Mouse (Mus musculus): ENCODE measurements at regions not wholly inside any gene's neighbourhood (a gene's known extent, or its start where the extent isn't known, plus 50 kb on each side); places are given as distances from the start of the nearest gene placed in this dataset.
A peak's percentile ranks its signal among the peaks of the same experiment; 100 is the strongest.

DNA sequence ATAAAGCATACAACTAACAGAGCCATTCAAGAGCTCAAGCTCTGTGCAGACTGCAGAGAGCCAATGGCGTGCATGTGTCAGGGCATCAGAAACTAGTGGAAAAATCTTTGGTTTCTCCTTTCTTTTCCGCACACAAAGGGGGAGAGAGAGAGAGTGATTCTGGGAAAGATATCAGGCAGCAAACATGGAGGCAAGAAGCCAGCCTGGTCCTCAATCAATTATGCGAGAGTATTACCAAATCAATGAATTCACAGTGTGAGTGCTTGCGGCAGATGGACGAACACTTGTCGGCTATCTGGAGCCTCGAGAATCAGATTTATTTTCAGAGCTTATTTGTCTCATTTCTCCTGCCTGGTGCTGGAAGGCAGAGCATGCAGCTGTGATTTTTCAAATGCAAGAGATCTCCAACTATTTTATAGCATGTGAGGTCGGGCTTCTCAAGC lies 230.6 kb downstream of the Snx10 start:
- no peak for DNase-seq (ENCODE audit: low spot score)

DNA sequence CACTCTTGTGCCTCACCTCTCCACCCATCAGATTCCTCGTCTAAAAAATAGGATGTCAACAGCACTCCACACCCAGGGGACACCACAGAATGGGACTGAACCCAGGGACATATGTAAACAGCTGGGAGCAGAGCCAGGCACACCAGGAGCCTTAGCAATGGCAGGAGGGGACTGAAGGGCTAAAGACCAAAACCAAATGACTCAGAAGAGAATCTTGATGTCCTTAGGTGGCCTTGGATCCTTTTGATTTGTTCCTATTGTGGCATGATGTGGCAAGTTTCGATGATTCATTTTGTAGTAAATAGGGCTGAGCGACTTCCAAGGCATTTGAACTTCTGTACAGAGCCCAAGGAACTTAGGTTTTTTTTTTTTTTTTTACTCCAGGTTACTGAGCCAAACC lies 233.4 kb downstream of the Snx10 start:
- DNase-seq (ENCODE audit: low spot score): no peak

DNA sequence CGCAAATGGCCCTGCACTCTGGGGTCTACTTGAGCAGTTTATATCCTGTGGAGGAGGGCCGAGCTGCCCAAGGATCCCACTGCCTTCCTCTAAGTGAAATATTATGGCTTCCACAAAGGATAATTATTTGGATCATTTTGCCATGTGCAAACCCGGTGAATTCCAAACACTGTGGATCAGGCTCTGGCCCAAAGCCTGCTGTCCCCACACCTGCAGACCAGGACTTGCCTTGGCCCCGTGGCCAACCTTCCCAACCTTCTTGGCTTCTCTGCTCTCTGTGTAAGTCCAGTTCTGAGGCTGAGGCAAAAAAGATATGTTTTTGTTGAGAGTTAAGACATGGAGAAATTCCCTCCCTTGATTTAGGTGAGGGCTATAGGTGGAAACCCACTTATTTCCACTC lies 234.0 kb downstream of the Snx10 start:
- DNase-seq (ENCODE audit: low spot score): no peak

DNA sequence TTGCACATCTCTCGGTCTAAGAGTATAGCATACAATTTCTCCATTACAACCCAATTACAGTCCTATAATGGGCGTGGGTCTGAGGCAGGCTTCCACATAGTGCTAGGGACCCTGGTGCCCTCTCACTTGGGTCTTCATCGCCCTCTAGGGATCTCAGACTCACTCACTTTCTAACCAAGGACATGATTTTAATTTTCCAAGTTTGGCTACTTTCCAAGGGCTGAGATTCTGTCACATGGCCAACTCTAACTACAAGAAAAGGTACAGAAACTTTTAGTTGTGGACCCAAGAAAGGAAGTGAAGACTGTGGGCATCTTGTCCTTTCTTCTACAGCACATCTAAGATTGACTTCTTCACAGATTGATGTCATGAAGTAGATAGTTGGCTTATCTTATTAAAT lies 235.1 kb downstream of the Snx10 start:
- DNase-seq (ENCODE audit: low spot score): no peak

DNA sequence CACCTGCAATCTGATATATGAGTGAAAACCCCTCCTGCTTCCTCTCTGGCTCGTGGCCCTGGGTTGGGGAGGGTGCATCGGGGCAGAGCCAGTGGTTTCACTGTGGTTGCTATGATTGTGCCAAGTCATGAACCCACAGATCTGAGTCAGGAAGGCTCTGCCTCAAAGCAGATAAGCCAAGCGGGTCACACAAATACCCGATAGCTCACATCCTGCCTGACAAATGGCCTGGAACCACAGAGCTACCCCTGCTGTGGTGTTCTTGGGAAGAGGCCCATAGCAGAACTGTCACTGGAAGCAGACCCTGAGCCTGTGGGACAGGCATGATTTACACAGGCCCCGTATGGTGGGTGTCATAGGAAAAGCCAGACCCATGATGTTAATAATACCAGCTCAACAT lies 236.7 kb downstream of the Snx10 start:
- no peak for DNase-seq (ENCODE audit: low spot score)

DNA sequence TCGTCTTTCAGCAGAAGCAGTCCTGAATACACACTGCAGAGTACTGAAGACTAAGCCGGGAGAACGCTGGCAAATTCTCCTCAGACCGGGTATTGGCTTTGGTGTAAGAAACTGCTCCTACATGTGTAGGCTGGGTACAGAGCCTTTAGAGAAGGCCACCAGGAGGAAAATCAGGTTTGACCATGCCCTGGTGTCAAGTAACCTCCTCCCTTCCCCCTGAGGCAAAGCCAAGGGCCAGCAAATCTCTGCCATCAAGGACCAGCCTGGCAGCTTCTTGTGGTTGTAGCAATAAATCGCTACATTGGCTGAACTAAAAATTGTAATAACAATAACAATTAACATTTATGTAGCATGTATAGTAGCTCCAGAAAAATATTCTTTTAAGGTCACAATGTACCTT lies 237.8 kb downstream of the Snx10 start:
- no peak for DNase-seq (ENCODE audit: low spot score)

DNA sequence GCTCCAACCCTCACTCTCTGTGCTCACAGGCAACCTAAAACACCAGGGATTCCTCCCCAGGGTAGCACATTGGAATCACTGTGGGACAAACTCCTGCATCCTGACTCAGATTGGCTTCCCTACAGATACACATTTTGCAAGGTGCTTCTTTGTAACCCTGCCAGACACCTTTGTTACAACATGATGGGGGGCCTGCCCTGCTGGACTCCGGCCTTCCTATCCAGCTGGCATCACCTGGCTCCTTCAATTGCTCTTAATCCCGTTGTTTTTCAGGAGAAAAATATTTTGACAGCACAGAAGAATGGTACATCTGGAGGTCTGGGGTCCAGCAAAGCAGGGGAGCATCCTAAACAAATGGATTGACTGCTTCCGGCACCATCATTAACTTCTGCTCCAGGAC lies 242.8 kb downstream of the Snx10 start:
- DNase-seq (ENCODE audit: low spot score): no peak

DNA sequence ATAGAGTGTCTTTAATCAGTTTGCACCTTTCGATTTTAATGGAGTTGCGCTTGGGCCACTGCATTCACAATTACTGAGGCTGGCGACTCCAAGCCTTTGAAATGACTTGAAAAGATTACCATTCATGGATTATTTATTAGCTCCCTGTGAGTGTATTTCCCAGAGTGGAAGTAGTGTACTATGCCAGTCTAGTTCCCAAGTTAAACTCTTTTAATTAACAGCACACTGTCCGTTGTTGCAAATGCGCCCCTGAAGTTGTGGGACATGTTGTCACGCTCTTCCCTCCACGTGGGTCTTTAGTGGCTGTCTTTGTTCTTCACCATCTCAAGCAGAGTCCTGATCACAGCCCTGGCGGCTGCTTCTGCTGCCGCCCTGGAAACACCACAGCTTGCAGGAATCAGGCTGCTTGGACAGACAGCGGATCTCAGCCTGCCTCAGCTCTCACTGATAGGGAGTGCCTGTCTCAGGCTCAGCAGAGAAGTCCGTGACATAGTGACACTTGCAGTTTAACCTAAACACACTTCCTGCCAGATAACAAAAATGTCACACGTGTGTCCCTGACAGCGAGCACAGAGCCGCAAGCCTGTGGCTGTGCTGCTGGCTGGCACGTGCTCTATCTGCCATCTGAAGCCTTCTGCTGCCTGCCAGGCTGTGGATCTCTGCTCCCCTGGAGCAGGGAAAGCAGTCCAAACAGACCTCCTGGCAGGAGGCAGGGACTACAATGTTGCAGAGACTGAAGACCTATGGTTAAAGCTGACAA lies 244.1 kb downstream of the Snx10 start:
- DNase-seq (ENCODE audit: low spot score): no peak

DNA sequence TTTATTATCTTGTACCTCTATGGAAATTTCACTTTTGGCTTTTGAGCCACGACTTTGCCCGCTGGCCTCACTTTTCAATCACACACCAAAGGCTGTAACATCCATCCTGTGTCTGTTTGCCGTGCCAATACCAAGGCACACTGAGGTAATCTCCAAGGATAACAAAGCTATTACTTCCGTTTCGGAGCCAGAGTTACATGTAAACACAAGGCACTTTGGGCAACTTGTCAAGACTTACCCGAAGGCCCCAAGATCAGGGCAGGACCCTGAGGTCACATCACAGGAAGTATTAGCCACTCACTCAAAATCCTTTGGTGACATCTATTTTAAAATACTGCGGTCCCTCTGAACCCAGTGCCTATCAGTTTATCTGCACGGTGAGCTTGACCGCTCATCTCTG lies 241.3 kb downstream of the Skap2 start:
- no peak for DNase-seq (ENCODE audit: low spot score)

DNA sequence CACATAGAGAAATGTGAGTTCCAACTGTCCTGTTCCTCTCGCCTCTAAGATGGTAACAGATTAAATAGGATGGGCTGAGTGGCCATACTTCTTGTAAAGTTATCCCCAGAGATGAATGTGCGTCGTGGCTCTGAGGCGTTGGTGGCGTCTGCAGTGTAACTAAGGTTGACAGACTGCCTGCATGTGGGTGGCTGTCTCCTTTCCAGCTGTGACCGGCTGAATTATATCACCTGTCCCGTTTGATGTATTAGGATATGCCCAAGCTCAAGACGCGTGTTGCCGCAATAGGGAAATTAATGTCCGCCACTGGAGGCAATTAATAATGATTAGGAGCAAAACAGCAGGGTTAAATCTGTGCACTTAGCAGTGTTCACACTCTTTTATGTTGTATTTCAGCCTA lies 240.9 kb downstream of the Skap2 start:
- DNase-seq (ENCODE audit: low spot score): no peak

DNA sequence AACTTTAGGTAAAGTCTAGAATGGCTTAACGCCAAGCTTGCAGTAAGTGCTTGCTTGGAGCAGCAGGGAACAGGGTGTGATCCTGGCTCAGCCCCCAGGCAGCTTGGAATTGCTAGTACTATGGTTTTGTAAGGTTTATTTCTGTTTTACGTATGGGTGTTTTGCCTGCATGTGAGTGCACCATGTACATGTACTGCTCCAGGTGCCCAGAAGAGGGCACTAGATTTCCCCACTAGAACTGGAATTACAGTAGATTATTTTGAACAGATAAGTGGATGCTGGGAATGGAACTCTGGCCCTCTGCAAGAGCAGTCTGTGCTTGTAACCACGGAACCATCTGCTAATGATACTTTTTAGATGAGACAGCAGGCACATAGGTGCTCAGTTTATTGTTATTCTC lies 237.6 kb downstream of the Skap2 start:
- DNase-seq (ENCODE audit: low spot score): no peak

DNA sequence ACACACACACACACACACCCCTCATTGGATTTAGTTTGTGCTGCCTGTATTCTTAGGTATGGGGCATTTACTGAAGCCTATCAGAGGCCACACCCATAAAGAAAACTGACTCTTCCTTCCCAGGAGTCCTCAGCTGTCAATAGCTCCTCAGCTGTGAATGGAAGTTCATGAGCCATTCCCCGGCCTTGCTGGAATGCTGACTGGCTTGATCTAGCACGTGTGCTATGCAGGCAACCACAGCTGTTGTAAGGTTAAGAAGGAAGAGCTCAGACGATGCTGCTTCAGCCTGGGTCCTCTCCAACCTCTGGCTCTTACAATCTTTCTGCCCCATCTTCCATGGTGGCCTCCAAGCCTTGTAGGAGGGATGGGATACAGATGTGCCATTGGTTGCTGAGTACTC lies 226.7 kb downstream of the Skap2 start:
- DNase-seq (ENCODE audit: low spot score): no peak

DNA sequence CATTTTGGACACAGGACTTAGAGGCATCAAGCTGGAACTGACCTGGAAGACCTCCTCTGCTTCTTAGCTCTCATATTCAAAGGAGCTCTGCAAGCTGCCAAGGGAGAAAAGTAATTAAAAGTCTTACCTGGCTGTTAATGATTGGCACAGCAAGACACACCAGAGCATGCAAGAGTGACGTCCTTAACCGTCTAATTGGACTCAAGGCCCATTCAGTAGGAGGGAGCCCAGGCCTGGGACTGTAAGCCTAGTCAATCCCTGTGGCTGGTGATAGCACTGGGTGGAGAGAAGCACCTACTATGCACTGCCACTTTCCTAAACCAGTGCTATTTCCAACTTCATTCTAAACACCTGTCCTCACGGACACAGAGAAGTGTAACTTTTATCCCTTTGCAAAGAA lies 225.5 kb downstream of the Skap2 start:
- DNase-seq (ENCODE audit: low spot score): no peak

DNA sequence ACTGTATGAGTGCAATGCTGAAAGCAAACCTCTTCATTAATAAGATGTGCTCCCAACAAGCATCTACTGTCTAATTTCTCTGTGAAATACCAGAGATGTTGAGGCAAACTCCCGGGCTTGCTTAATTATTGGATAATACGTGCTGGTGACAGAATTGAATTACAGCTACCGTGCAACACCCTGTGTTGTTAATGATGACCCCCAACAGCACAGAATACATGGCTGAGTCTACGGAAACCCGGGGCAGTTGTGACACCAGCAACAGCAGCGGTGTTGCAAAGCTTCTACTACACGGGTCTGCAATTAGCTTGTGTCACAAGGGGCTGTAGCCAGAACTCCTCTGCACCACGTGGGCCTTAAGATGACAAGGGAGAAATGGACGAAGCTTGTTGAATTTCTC lies 224.2 kb downstream of the Skap2 start:
- no peak for DNase-seq (ENCODE audit: low spot score)

DNA sequence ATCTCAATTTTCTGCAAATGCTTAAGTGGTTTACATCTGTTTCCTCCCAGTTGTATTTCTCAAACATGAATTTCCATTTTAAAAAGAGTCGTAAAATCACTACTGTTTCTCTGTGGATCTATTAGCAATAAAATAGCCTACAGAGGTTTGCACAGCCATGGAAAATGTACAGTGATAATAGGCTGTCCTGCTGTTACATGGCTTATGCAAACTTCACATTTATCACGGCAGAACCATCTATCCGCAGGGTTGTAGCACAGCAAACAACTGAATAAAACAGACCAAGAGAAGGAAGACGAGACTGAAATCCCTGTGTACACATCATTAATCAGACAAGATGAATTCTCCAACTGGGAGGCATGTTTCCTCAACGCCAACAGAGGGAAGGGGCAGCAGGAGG lies 222.1 kb downstream of the Skap2 start:
- no peak for DNase-seq (ENCODE audit: low spot score)

DNA sequence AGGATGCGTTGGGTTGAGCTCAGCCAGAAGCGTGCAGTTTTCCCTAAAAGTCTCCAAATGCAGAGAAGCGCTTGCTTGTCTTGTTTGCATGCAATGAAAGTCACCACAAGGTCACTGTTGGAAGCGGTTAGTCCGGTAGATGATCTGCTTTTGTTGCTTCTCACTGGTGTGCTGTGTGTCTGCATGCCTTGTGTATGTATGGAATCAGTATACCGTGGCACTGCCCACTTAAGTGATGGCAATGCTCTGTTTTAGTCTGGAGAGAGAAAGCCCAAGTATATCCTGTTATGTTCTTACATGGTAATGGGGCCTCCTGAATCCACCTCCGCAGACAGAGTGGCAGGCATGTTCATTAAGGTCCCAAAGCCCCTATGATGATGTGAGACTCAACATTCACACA lies 221.7 kb downstream of the Skap2 start:
- DNase-seq (ENCODE audit: low spot score): no peak

DNA sequence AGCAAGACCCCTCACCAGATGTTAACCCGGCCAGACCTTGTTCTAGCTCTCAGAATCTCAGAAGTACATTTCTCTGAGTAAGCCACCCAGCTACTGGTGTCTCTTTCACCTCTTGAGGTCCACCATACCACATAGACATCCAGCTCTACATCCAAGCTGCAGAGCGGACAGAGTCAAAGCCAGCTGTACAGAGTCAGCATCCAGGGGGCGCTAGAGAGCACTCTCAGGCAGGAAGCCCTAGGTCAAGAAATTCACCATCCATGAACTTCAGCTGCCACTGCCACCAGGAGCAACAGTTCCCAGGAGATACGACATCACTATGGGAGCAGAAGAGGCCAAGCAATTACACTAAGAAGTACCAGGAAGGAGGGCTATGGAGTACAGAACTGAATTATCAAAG lies 217.0 kb downstream of the Skap2 start:
- peak; percentile 27 for DNase-seq (ENCODE audit: low spot score)

DNA sequence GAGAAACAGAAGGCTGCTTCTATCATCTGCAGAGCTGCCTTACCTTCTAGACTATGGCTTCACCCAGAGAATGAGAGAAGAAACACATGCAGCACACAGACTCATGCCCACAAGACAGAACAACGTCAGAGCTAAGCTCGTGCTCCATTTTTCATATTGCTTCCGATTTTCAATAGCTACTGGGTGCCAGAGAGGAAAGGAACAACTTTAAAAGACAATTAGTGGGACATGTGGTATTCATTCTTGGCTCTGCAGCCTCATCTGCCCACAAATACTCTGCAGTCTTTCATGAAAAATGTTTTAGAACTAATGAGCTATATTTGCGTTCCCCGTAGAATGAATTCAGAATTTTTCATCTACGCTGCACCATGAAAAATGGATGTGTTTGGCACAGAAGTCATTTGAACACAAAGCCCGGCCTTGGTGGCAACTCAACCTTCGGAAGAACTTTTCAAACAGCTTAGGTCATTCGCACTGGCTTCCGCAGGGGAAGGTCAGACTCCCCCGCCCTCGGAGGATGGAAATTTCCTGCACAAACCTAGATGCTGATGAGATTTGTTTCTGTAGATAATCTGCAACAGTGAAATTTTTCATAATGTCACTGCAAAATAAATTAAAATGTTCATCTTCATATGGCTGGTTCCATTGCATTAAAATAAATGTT lies 213.6 kb downstream of the Skap2 start:
- no peak for DNase-seq (ENCODE audit: low spot score)

DNA sequence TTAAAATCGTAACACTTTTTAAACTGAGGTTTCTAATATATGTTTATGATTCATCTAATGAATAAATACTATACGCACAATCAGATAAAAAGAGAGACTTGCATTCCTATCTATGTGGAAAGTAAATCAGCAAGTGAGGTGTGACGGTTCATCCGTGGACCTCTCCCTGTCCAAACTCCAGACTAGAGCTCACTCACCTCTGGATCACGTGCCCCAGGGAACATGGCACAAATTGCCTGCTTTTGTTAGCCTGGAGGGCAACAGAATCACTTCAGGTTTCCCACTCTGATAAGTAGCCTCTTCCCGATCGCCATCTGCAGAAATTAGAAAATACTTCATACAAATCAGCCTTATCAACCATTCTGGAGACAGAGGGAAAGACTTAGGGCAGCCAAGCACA lies 206.7 kb downstream of the Skap2 start:
- DNase-seq (ENCODE audit: low spot score): no peak
